Mouse (Mus musculus) liver, postnatal 0 days (tissue): ENCODE data around the gene Klhl11. TPM values are rescaled to one million over a fixed set of nuclear protein-coding genes. Genes with fewer than 3 reads are reported as not detected.

Source experiments
- ATAC-seq: fragments of 200-750 bp; cut with Nextera tagmentation; 2 replicates; pipeline ENCODE4 v1.8.0; 2017; ENCODE audit warnings: mild to moderate bottlenecking, moderate library complexity
- DNase-seq: peaks from one replicate; pipeline ENCODE4 v3.0.0-alpha.2; 2016
- H3K27ac ChIP-seq: fragments of 300-500 bp; sonication (generic); 2 replicates; pipeline ENCODE4 v1.5.1; 2014; ENCODE audit warnings: antibody characterized with exemption, moderate library complexity, mild to moderate bottlenecking, low read depth
- H3K27me3 ChIP-seq: fragments of 300-500 bp; sonication (generic); 2 replicates; pipeline ENCODE4 v1.6.1; 2014; ENCODE audit warnings: low read length, control low read depth, mixed read lengths; ENCODE audit not compliant: insufficient read depth
- H3K36me3 ChIP-seq: fragments of 300-500 bp; sonication (generic); replicated peaks from 2 replicates; pipeline ENCODE4 v1.6.1; 2014; ENCODE audit warnings: mild to moderate bottlenecking, control low read depth, low read length, moderate library complexity, mixed read lengths; ENCODE audit not compliant: insufficient read depth
- H3K4me1 ChIP-seq: fragments of 300-500 bp; sonication (generic); 2 replicates; pipeline ENCODE4 v1.6.1; 2014; ENCODE audit warnings: antibody characterized with exemption, mild to moderate bottlenecking, control low read depth; ENCODE audit not compliant: insufficient read depth
- H3K4me2 ChIP-seq: fragments of 300-500 bp; sonication (generic); 2 replicates; pipeline ENCODE4 v1.6.1; 2014; ENCODE audit warnings: low read depth, mild to moderate bottlenecking, low read length, moderate library complexity, mixed read lengths
- H3K4me3 ChIP-seq: fragments of 300-500 bp; sonication (generic); 2 replicates; pipeline ENCODE4 v1.5.1; 2014; ENCODE audit warnings: low read depth, low read length
- H3K9ac ChIP-seq: fragments of 300-500 bp; sonication (generic); replicated peaks from 2 replicates; pipeline ENCODE4 v1.6.1; 2014; ENCODE audit warnings: mild to moderate bottlenecking, moderate library complexity
- H3K9me3 ChIP-seq: fragments of 300-500 bp; sonication (generic); 2 replicates; pipeline ENCODE4 v1.6.1; 2016; ENCODE audit warnings: mild to moderate bottlenecking, control low read depth, low read length, mixed read lengths
- CTCF ChIP-seq: sonication (generic); IDR thresholded peaks from 2 replicates; pipeline ENCODE4 v1.5.1; 2016; ENCODE audit warnings: antibody characterized with exemption, low read depth
- EP300 ChIP-seq: IDR thresholded peaks from 2 replicates; pipeline ENCODE4 v1.6.1; 2016; ENCODE audit warnings: antibody characterized with exemption, low read depth, mild to moderate bottlenecking
- WGBS: fragments of 180-500 bp; shearing (Covaris S2); extraction: QIAGEN DNeasy Blood & Tissue Kit; methylation state at CpG from one replicate; pipeline ENCODE4 v1.1.7; 2014; ENCODE audit not compliant: insufficient replicate concordance; 5-methylcytosine and 5-hydroxymethylcytosine counted together
- polyA plus RNA-seq: library from polyadenylated mRNA; unstranded; fragments of >200 nt; fragmentation: Nextera tagmentation; extraction: Ambion mirVana; gene quantifications from 2 replicates; pipeline ENCODE4 v1.2.1, GENCODE M21; 2015

The Klhl11 gene
- polyA plus RNA-seq = 0.88 and 1.3 TPM in 2 replicates

GRCm38 (mm10) chr11:100472197-100472934 is at the start of gene Klhl11:
TSS of gene Klhl11 (minus strand) at chr11:100472741.
- Histone ChIP-seq H3K4me3 (peak within 1 kb of the TSS; percentile 91), H3K9me3 (no peaks in the 10 kb centered on the region), H3K27me3 (no peaks in the 10 kb centered on the region), H3K4me1 (peaks cover 19% of the 10 kb centered on the region), H3K36me3 (peaks cover 13% of the 10 kb centered on the region), H3K9ac (peak within 1 kb of the TSS; percentile 94), H3K27ac (peak within 1 kb of the TSS; percentile 79), H3K4me2 (peak within 1 kb of the TSS; percentile 87)
- DNase-seq = peak; percentile 93
- ATAC-seq = peak; percentile 96
- under 1% methylated on average over 80 of the region's 83 CpGs for WGBS
- TF ChIP-seq EP300 = no peak
- TF ChIP-seq CTCF = peak; percentile 92

GRCm38 (mm10) chr11:100520838-100521237 is 48.3 kb upstream of the Klhl11 start:
- no peak overlapping the region for H3K27ac ChIP-seq
- H3K4me2 ChIP-seq = no peak overlapping the region
- no peaks in the 10 kb centered on the region for H3K27me3 ChIP-seq
- 82% methylated on average over 15 of the region's 15 CpGs for WGBS
- H3K36me3 ChIP-seq = peaks cover 64% of the 10 kb centered on the region
- H3K9ac ChIP-seq = no peak overlapping the region
- no peak for ATAC-seq
- no peaks in the 10 kb centered on the region for H3K9me3 ChIP-seq
- no peak for DNase-seq
- TF ChIP-seq CTCF (no peak), EP300 (no peak)
- peaks cover 20% of the 10 kb centered on the region for H3K4me1 ChIP-seq
- H3K4me3 ChIP-seq = no peak overlapping the region

- no peak overlapping the region for H3K4me2 ChIP-seq
- H3K9me3 ChIP-seq = no peaks in the 10 kb centered on the region
- ATAC-seq = no peak; the same call in 1 of the 2 replicates
- H3K27ac ChIP-seq = no peak overlapping the region
- no peak overlapping the region for H3K9ac ChIP-seq
- peaks cover 6% of the 10 kb centered on the region; the same call in 1 of the 2 replicates for H3K4me1 ChIP-seq
- peaks cover 80% of the 10 kb centered on the region for H3K36me3 ChIP-seq
- no peaks in the 10 kb centered on the region for H3K27me3 ChIP-seq
- 60% methylated on average over 6 of the region's 7 CpGs for WGBS
- no peak overlapping the region for H3K4me3 ChIP-seq
- DNase-seq = no peak
- TF ChIP-seq CTCF (no peak), EP300 (no peak)
Measured at GRCm38 (mm10) chr11:100519188-100519587, 46.6 kb upstream of the Klhl11 start.

GRCm38 (mm10) chr11:100518188-100518591 is 45.6 kb upstream of the Klhl11 start:
- H3K9ac ChIP-seq = no peak overlapping the region
- TF ChIP-seq EP300 (no peak; the same call in 1 of the 2 replicates), CTCF (no peak)
- ATAC-seq = peak; percentile 90
- no peaks in the 10 kb centered on the region for H3K9me3 ChIP-seq
- DNase-seq = peak; percentile 49
- 0 out of 2 replicates have a peak, but pooled peaks cover 2% of the 10 kb centered on the region for H3K4me1 ChIP-seq
- peaks cover 85% of the 10 kb centered on the region for H3K36me3 ChIP-seq
- WGBS = 59% methylated on average over 5 of the region's 5 CpGs
- H3K27me3 ChIP-seq = no peaks in the 10 kb centered on the region
- H3K27ac ChIP-seq = no peak overlapping the region; the same call in 1 of the 2 replicates
- H3K4me3 ChIP-seq = no peak overlapping the region
- H3K4me2 ChIP-seq = no peak overlapping the region

GRCm38 (mm10) chr11:100516291-100516690 is 43.8 kb upstream of the Klhl11 start:
- no peak overlapping the region for H3K4me3 ChIP-seq
- H3K4me2 ChIP-seq = no peak overlapping the region
- H3K27ac ChIP-seq = no peak overlapping the region
- 0 out of 2 replicates have a peak, but pooled peaks cover 2% of the 10 kb centered on the region for H3K4me1 ChIP-seq
- no peak for DNase-seq
- no peak for ATAC-seq
- WGBS = 81% methylated on average over 9 of the region's 9 CpGs
- H3K9ac ChIP-seq = no peak overlapping the region
- H3K36me3 ChIP-seq = peaks cover 81% of the 10 kb centered on the region
- H3K27me3 ChIP-seq = no peaks in the 10 kb centered on the region
- H3K9me3 ChIP-seq = no peaks in the 10 kb centered on the region
- TF ChIP-seq CTCF = no peak
- no peak for TF ChIP-seq EP300

- WGBS = 90% methylated on average over 9 of the region's 9 CpGs
- no peak for DNase-seq
- Histone ChIP-seq H3K4me1 (0 out of 2 replicates have a peak, but pooled peaks cover 2% of the 10 kb centered on the region), H3K27ac (no peak overlapping the region), H3K27me3 (no peaks in the 10 kb centered on the region), H3K4me3 (no peak overlapping the region), H3K9ac (no peak overlapping the region), H3K36me3 (peaks cover 85% of the 10 kb centered on the region), H3K9me3 (no peaks in the 10 kb centered on the region), H3K4me2 (no peak overlapping the region)
- no peak for ATAC-seq
- TF ChIP-seq EP300 (no peak), CTCF (no peak)
Measured at GRCm38 (mm10) chr11:100515789-100516188, 43.2 kb upstream of the Klhl11 start.
